In genomic region chr5:24724805-24725204, GRCm38 (mm10) we compare ENCODE assay signal across 10 mouse cellular contexts. TPM values are rescaled to one million over a fixed set of nuclear protein-coding genes. Genes with fewer than 3 reads are reported as not detected.
DNase-seq lines count a peak whose midpoint lies in the region; ATAC-seq and TF ChIP-seq lines count a peak whose summit lies in the region.
"Had no signal": no experiment of that assay in that cellular context is flagged by ENCODE, and none has a peak within 500 bp of the region (broad histone marks: within the 10 kb centered on the region; RNA-seq: fewer than 3 reads in every experiment).

No protein-coding gene starts in this region.

- DNase-seq in kidney, adult 2 months, result no peak
- no peak for DNase-seq in kidney, adult 8-10 months
- DNase-seq in embryonic facial prominence, embryonic 11.5 days (ENCODE audit: low spot score), result peak; percentile 19
- DNase-seq in midbrain, embryonic 14.5 days, result no peak
- DNase-seq in urinary bladder, postnatal 25 days (ENCODE audit: low spot score), result no peak
- no peak for DNase-seq in gastrocnemius, adult 2 months
- no peak for DNase-seq in cerebellum, adult 9-11 months

- TF ChIP-seq POLR2A in kidney, adult 2 months (IDR thresholded peaks at IDR 0.05; ENCODE audit: low read depth, low read length), result no peak

- intact Hi-C loops in gastrocnemius, adult 2 months (cut with DNase I), result no loop called here

- H3K9ac ChIP-seq in embryonic facial prominence, embryonic 11.5 days (replicated peaks; ENCODE audit: low read length), result peak overlapping the region; percentile 34
- peak overlapping the region; percentile 29; the same call in 1 of the 2 replicates for H3K9ac ChIP-seq in hindbrain, embryonic 13.5 days
- H3K9ac ChIP-seq in midbrain, embryonic 14.5 days (replicated peaks; ENCODE audit: low read length), result 0 out of 2 replicates have a peak overlapping the region, but pooled peaks have one; percentile 12

- H3K4me3 ChIP-seq in kidney, adult 2 months (ENCODE audit: insufficient read depth, low read depth, low read length), result no peak overlapping the region
- no peak overlapping the region for H3K4me3 ChIP-seq in embryonic facial prominence, embryonic 11.5 days (ENCODE audit: low read depth, low read length)
- H3K4me3 ChIP-seq in hindbrain, embryonic 13.5 days, result no peak overlapping the region
- H3K4me3 ChIP-seq in midbrain, embryonic 14.5 days (replicated peaks; ENCODE audit: low read depth, low read length), result no peak overlapping the region
- H3K4me3 ChIP-seq in gastrocnemius, adult 2 months, result no peak overlapping the region

- peak overlapping the region; percentile 24; the same call in 1 of the 2 replicates for H3K27ac ChIP-seq in kidney, adult 2 months (ENCODE audit: insufficient read depth, low read depth, low read length)
- H3K27ac ChIP-seq in embryonic facial prominence, embryonic 11.5 days (replicated peaks; ENCODE audit: low read depth, low read length), result 0 out of 2 replicates have a peak overlapping the region, but pooled peaks have one; percentile 28
- peak overlapping the region; percentile 60 for H3K27ac ChIP-seq in hindbrain, embryonic 13.5 days
- peak overlapping the region; percentile 32; the same call in 1 of the 2 replicates for H3K27ac ChIP-seq in midbrain, embryonic 14.5 days (replicated peaks; ENCODE audit: low read depth, low read length)
- H3K27ac ChIP-seq in gastrocnemius, adult 2 months, result no peak overlapping the region

- H3K9me3 ChIP-seq in embryonic facial prominence, embryonic 11.5 days (replicated peaks; ENCODE audit: control insufficient read depth, low read length), result no peaks in the 10 kb centered on the region
- no peaks in the 10 kb centered on the region for H3K9me3 ChIP-seq in hindbrain, embryonic 13.5 days
- no peaks in the 10 kb centered on the region for H3K9me3 ChIP-seq in midbrain, embryonic 14.5 days (ENCODE audit: control insufficient read depth, low read length)

- no peaks in the 10 kb centered on the region for H3K36me3 ChIP-seq in kidney, adult 2 months (ENCODE audit: control insufficient read depth, insufficient read depth, low read length)
- peaks cover 4% of the 10 kb centered on the region for H3K36me3 ChIP-seq in embryonic facial prominence, embryonic 11.5 days (replicated peaks; ENCODE audit: control insufficient read depth, insufficient read depth, low read depth, low read length)
- no peaks in the 10 kb centered on the region for H3K36me3 ChIP-seq in hindbrain, embryonic 13.5 days
- H3K36me3 ChIP-seq in midbrain, embryonic 14.5 days (ENCODE audit: control insufficient read depth, insufficient read depth, low read length), result no peaks in the 10 kb centered on the region

- WGBS in kidney, adult 2 months, result 60% methylated on average over 5 of the region's 5 CpGs
- 43% methylated on average over 5 of the region's 5 CpGs for WGBS in embryonic facial prominence, embryonic 11.5 days
- WGBS in hindbrain, embryonic 13.5 days, result 44% methylated on average over 5 of the region's 5 CpGs
- WGBS in midbrain, embryonic 14.5 days, result 51% methylated on average over 5 of the region's 5 CpGs

- TF ChIP-seq CTCF in kidney, adult 2 months (conservative IDR thresholded peaks at IDR 0.05; ENCODE audit: insufficient read depth, insufficient read length, low read depth, low read length), result no peak
- TF ChIP-seq CTCF in gastrocnemius, adult 2 months (IDR thresholded peaks at IDR 0.05), result no peak

- ATAC-seq in embryonic facial prominence, embryonic 11.5 days (replicated peaks; ENCODE audit: insufficient number of reproducible peaks, low FRiP score, low TSS enrichment, low read depth), result 0 out of 2 replicates have a peak, but pooled peaks have one; percentile 39
- 0 out of 2 replicates have a peak, but pooled peaks have one; percentile 54 for ATAC-seq in hindbrain, embryonic 13.5 days (ENCODE audit: low FRiP score)
- no peak for ATAC-seq in midbrain, embryonic 14.5 days (ENCODE audit: low FRiP score, low TSS enrichment)

- H3K27me3 ChIP-seq in kidney, adult 2 months (replicated peaks; ENCODE audit: control insufficient read depth, insufficient read depth, low read length), result no peaks in the 10 kb centered on the region
- H3K27me3 ChIP-seq in embryonic facial prominence, embryonic 11.5 days (ENCODE audit: control insufficient read depth, insufficient read depth, low read length), result no peaks in the 10 kb centered on the region
- H3K27me3 ChIP-seq in hindbrain, embryonic 13.5 days, result peaks cover 21% of the 10 kb centered on the region
- H3K27me3 ChIP-seq in midbrain, embryonic 14.5 days (ENCODE audit: control insufficient read depth, insufficient read depth, low read length), result peaks cover 9% of the 10 kb centered on the region

- no peak overlapping the region; the same call in 1 of the 2 replicates for H3K4me2 ChIP-seq in embryonic facial prominence, embryonic 11.5 days (ENCODE audit: low read depth, low read length)
- no peak overlapping the region for H3K4me2 ChIP-seq in hindbrain, embryonic 13.5 days
- H3K4me2 ChIP-seq in midbrain, embryonic 14.5 days (ENCODE audit: low read length), result no peak overlapping the region

- no peaks in the 10 kb centered on the region; the same call in 1 of the 2 replicates for H3K4me1 ChIP-seq in kidney, adult 2 months (ENCODE audit: control insufficient read depth, insufficient read depth, low read length)
- peaks cover 3% of the 10 kb centered on the region for H3K4me1 ChIP-seq in embryonic facial prominence, embryonic 11.5 days (ENCODE audit: control insufficient read depth, insufficient read depth, low read length)
- peaks cover 17% of the 10 kb centered on the region for H3K4me1 ChIP-seq in hindbrain, embryonic 13.5 days (replicated peaks)
- H3K4me1 ChIP-seq in midbrain, embryonic 14.5 days (ENCODE audit: control insufficient read depth, insufficient read depth, low read length), result peaks cover 3% of the 10 kb centered on the region; the same call in 1 of the 2 replicates

RNA-seq across cellular contexts. Expression of gene Wdr86, which starts 5.7 kb away (rescaled TPM):
- polyA plus RNA-seq in kidney, adult 2 months (2012; rRNA removed), result 7.0 and 8.6 TPM in 2 replicates
- 53.8 and 57.5 TPM in 2 replicates for polyA plus RNA-seq in embryonic facial prominence, embryonic 11.5 days (2014; fragmentation: Nextera tagmentation; extraction: Ambion mirVana)
- polyA plus RNA-seq in hindbrain, embryonic 13.5 days (2015; fragmentation: Nextera tagmentation; extraction: Ambion mirVana), result 7.0 and 8.0 TPM in 2 replicates
- 2.0 and 5.6 TPM in 2 replicates for polyA plus RNA-seq in midbrain, embryonic 14.5 days (2014; fragmentation: Nextera tagmentation; extraction: Ambion mirVana)
- not detected for total RNA-seq in gastrocnemius, adult 2 months (2021)

RNA-seq across cellular contexts. Expression of gene Crygn, which starts 33.0 kb away (rescaled TPM):
- polyA plus RNA-seq in kidney, adult 2 months (2012; rRNA removed), result 0.14 and 1.4 TPM in 2 replicates
- polyA plus RNA-seq in embryonic facial prominence, embryonic 11.5 days (2014; fragmentation: Nextera tagmentation; extraction: Ambion mirVana), result 3.3 TPM in 1 of 2 replicates, not detected in the other
- polyA plus RNA-seq in hindbrain, embryonic 13.5 days (2015; fragmentation: Nextera tagmentation; extraction: Ambion mirVana), result 1.0 and 2.1 TPM in 2 replicates
- polyA plus RNA-seq in midbrain, embryonic 14.5 days (2014; fragmentation: Nextera tagmentation; extraction: Ambion mirVana), result 1.6 TPM in 1 of 2 replicates, not detected in the other
- not detected for total RNA-seq in gastrocnemius, adult 2 months (2021)
- polyA plus RNA-seq: frontal cortex, adult 2 months; neural tube, embryonic 14.5 days had no signal

RNA-seq across cellular contexts. Expression of gene Nub1, which starts 39.5 kb away (rescaled TPM):
- polyA plus RNA-seq in kidney, adult 2 months (2012; rRNA removed), result 37.5 and 46.9 TPM in 2 replicates
- 37.3 and 38.6 TPM in 2 replicates for polyA plus RNA-seq in embryonic facial prominence, embryonic 11.5 days (2014; fragmentation: Nextera tagmentation; extraction: Ambion mirVana)
- 45.5 and 45.6 TPM in 2 replicates for polyA plus RNA-seq in hindbrain, embryonic 13.5 days (2015; fragmentation: Nextera tagmentation; extraction: Ambion mirVana)
- 42.3 and 54.1 TPM in 2 replicates for polyA plus RNA-seq in midbrain, embryonic 14.5 days (2014; fragmentation: Nextera tagmentation; extraction: Ambion mirVana)
- 10 to 100 TPM; 28.3 to 34.3 TPM for total RNA-seq in gastrocnemius, adult 2 months (2021)
